22 mouse cellular contexts compared by ENCODE assay signal in the genomic region with DNA sequence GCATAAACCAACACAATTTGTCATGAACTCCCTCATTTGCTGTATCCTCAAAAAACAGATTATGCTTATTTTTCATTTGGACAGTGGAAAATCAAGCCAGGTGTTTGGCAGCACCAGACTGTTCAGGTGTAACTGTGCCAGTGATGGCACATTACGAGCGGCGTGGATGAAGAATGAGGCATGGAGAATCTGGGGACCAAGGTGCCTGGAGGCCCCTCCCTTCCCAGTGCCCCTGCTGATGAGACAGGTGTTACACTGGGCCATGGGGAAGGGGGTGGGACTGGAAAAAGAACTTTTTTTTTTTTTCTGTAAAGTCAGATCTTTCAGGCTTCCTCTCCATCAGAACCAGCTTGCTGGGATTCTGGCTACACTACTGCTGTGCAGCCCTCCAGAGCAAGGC.
A peak's percentile ranks its signal among the peaks of the same experiment; 100 is the strongest.
DNase-seq lines count a peak whose midpoint lies in the region; ATAC-seq lines count a peak whose summit lies in the region.
"Had no signal": no experiment of that assay in that cellular context is flagged by ENCODE, and none has a peak within 500 bp of the region (broad histone marks: within the 10 kb centered on the region; RNA-seq: fewer than 3 reads in every experiment).

No protein-coding gene starts in this region.

- H3K27me3 ChIP-seq in forebrain, embryonic 16.5 days (replicated peaks; ENCODE audit: control insufficient read depth, insufficient read depth, low read length) = no peaks in the 10 kb centered on the region
- H3K27me3 ChIP-seq in forebrain, embryonic 12.5 days = no peaks in the 10 kb centered on the region
- H3K27me3 ChIP-seq: CH12.LX; hindbrain, embryonic 13.5 days; Patski had no signal

- peak; percentile 25 for DNase-seq in kidney, adult 9 months
- DNase-seq in kidney, postnatal 10 days = no peak
- peak; percentile 4 to 37 for DNase-seq in kidney, postnatal 25 days
- DNase-seq in kidney, adult 11 months = no peak
- DNase-seq: adrenal gland, postnatal 10 days; adrenal gland, postnatal 36 days; B cell, adult 2 months; cerebellum, adult 18-20 months; cerebellum, adult 9-10 months; cerebellum, postnatal 14 days; gastrocnemius, adult 2 months; gastrocnemius, postnatal 14 days; heart, adult 11 months had no signal

- no peak overlapping the region for H3K4me3 ChIP-seq in forebrain, embryonic 16.5 days (replicated peaks; ENCODE audit: low read length)
- no peak overlapping the region for H3K4me3 ChIP-seq in forebrain, embryonic 12.5 days (replicated peaks)
- H3K4me3 ChIP-seq: forebrain, embryonic 10.5 days; gastrocnemius, adult 2 months; hindbrain, embryonic 13.5 days had no signal

- no peaks in the 10 kb centered on the region for H3K9me3 ChIP-seq in forebrain, embryonic 16.5 days (ENCODE audit: control insufficient read depth, low read length)
- no peaks in the 10 kb centered on the region for H3K9me3 ChIP-seq in forebrain, embryonic 12.5 days
- H3K9me3 ChIP-seq: forebrain, embryonic 10.5 days; hindbrain, embryonic 13.5 days had no signal

- no peak overlapping the region for H3K4me2 ChIP-seq in forebrain, embryonic 16.5 days (ENCODE audit: low read length)
- H3K4me2 ChIP-seq in forebrain, embryonic 12.5 days = no peak overlapping the region
- H3K4me2 ChIP-seq: heart, embryonic 11.5 days; hindbrain, embryonic 13.5 days had no signal

- no peak overlapping the region for H3K27ac ChIP-seq in forebrain, embryonic 16.5 days (ENCODE audit: low read length)
- no peak overlapping the region for H3K27ac ChIP-seq in forebrain, embryonic 12.5 days
- H3K27ac ChIP-seq: forebrain, embryonic 10.5 days; gastrocnemius, adult 2 months; hindbrain, embryonic 13.5 days had no signal

- WGBS in forebrain, embryonic 16.5 days = 72% methylated on average over 3 of the region's 3 CpGs
- WGBS in forebrain, embryonic 12.5 days = 82% methylated on average over 3 of the region's 3 CpGs

- no peak overlapping the region for H3K9ac ChIP-seq in forebrain, embryonic 16.5 days (replicated peaks; ENCODE audit: low read depth, low read length)
- no peak overlapping the region for H3K9ac ChIP-seq in forebrain, embryonic 12.5 days
- H3K9ac ChIP-seq: forebrain, postnatal 0 days; hindbrain, embryonic 13.5 days had no signal

- H3K36me3 ChIP-seq in forebrain, embryonic 16.5 days (ENCODE audit: control insufficient read depth, insufficient read depth) = no peaks in the 10 kb centered on the region
- no peaks in the 10 kb centered on the region for H3K36me3 ChIP-seq in forebrain, embryonic 12.5 days (replicated peaks)
- H3K36me3 ChIP-seq: forebrain, embryonic 10.5 days; G1E; hindbrain, embryonic 13.5 days had no signal

- no peaks in the 10 kb centered on the region for H3K4me1 ChIP-seq in forebrain, embryonic 16.5 days (replicated peaks; ENCODE audit: control insufficient read depth, insufficient read depth, low read length)
- no peaks in the 10 kb centered on the region for H3K4me1 ChIP-seq in forebrain, embryonic 12.5 days
- H3K4me1 ChIP-seq: hindbrain, embryonic 13.5 days had no signal

- ATAC-seq in forebrain, embryonic 16.5 days = peak; percentile 58
- ATAC-seq in forebrain, embryonic 12.5 days (ENCODE audit: low FRiP score) = no peak
- ATAC-seq: Patski had no signal

Comparison
In these comparisons a context has a peak if more than half of its experiments do, and no peak if none do; other contexts are left out.
1. DNase-seq: peak in kidney, adult 9 months (single experiment) and kidney, postnatal 25 days (2 of 2); none in kidney, postnatal 10 days (single experiment) and kidney, adult 11 months (single experiment).